Mouse (Mus musculus) MEL (cell line): ENCODE results near the gene Iqcf3. TPM values are rescaled to one million over a fixed set of nuclear protein-coding genes. Genes with fewer than 3 reads are reported as not detected.

Experiments
- DNase-seq: peaks from one replicate; pipeline ENCODE4 v3.0.0; 2011; ENCODE audit warnings: low read depth, low spot score
- H3K27ac ChIP-seq: 2 replicates; pipeline ENCODE4 v1.5.1; 2012; ENCODE audit warnings: low read depth, mild to moderate bottlenecking, control low read depth, low read length, moderate library complexity; ENCODE audit not compliant: control insufficient read depth
- H3K27me3 ChIP-seq, 2 experiments: fragments of 150-350 bp in 1 of 2; sonication (generic) in 1 of 2; 2 replicates each; pipeline ENCODE4 v1.6.1; 2012; ENCODE audit warnings: low read length in 2 of 2, mild to moderate bottlenecking in 2 of 2, improper control_type of control experiment in 1 of 2, moderate library complexity in 1 of 2; ENCODE audit not compliant: insufficient read depth in 2 of 2, control insufficient read depth in 1 of 2
- H3K36me3 ChIP-seq, 2 experiments: 2 replicates each; pipeline ENCODE4 v1.6.1; 2012 to 2014; ENCODE audit warnings: low read length in 2 of 2, improper control_type of control experiment in 1 of 2, inconsistent platforms in 1 of 2, mild to moderate bottlenecking in 1 of 2; ENCODE audit not compliant: insufficient read depth in 2 of 2, control insufficient read depth in 1 of 2
- H3K4me1 ChIP-seq, 2 experiments: fragments of 150-350 bp in 1 of 2; sonication (generic) in 1 of 2; 2 replicates each; pipeline ENCODE4 v1.6.1; 2012; ENCODE audit warnings: low read length in 2 of 2, improper control_type of control experiment in 1 of 2, mild to moderate bottlenecking in 1 of 2; ENCODE audit not compliant: insufficient read depth in 2 of 2, control insufficient read depth in 1 of 2
- H3K4me3 ChIP-seq, 2 experiments: fragments of 150-350 bp in 1 of 2; sonication (generic) in 1 of 2; 2 replicates each; pipeline ENCODE4 v1.5.1; 2012; ENCODE audit warnings: low read depth in 2 of 2, low read length in 2 of 2, mild to moderate bottlenecking in 2 of 2, moderate library complexity in 2 of 2, control low read depth in 1 of 2, improper control_type of control experiment in 1 of 2; ENCODE audit not compliant: control insufficient read depth in 1 of 2, insufficient read depth in 1 of 2
- H3K79me2 ChIP-seq: 2 replicates; pipeline ENCODE4 v1.6.1; 2012; ENCODE audit warnings: mild to moderate bottlenecking, low read length, moderate library complexity; ENCODE audit not compliant: control insufficient read depth, poor library complexity, insufficient read depth
- H3K9ac ChIP-seq: 2 replicates; pipeline ENCODE4 v1.6.1; 2012; ENCODE audit warnings: low read depth, mild to moderate bottlenecking, control low read depth, low read length, moderate library complexity; ENCODE audit not compliant: control insufficient read depth, poor library complexity, severe bottlenecking
- H3K9me3 ChIP-seq: fragments of 150-350 bp; sonication (generic); replicated peaks from 2 replicates; pipeline ENCODE4 v1.6.1; 2012; ENCODE audit warnings: mild to moderate bottlenecking, low read length, improper control_type of control experiment, moderate library complexity; ENCODE audit not compliant: insufficient read depth
- BHLHE40 ChIP-seq: IDR thresholded peaks from 2 replicates; pipeline ENCODE4 v1.6.1; 2012; ENCODE audit warnings: low read depth, mild to moderate bottlenecking, inconsistent platforms, low read length, improper control_type of control experiment, borderline replicate concordance
- CHD1 ChIP-seq: IDR thresholded peaks from 2 replicates; pipeline ENCODE4 v1.6.1; 2012; ENCODE audit warnings: low read depth, mild to moderate bottlenecking, inconsistent platforms, low read length, improper control_type of control experiment
- CHD2 ChIP-seq: IDR thresholded peaks from 2 replicates; pipeline ENCODE4 v1.6.1; 2011; ENCODE audit warnings: low read length, improper control_type of control experiment
- EP300 ChIP-seq, 2 experiments: IDR thresholded peaks; 2 replicates each; pipeline ENCODE4 v1.6.1; 2011; ENCODE audit warnings: improper control_type of control experiment in 2 of 2, low read length in 2 of 2, low read depth in 1 of 2, mild to moderate bottlenecking in 1 of 2
- ETS1 ChIP-seq: IDR thresholded peaks from 2 replicates; pipeline ENCODE4 v1.6.1; 2012; ENCODE audit warnings: low read depth, mild to moderate bottlenecking, inconsistent platforms, low read length, improper control_type of control experiment, moderate library complexity
- HCFC1 ChIP-seq: IDR thresholded peaks from 2 replicates; pipeline ENCODE4 v1.6.1; 2012; ENCODE audit warnings: low read depth, mild to moderate bottlenecking, inconsistent platforms, low read length, improper control_type of control experiment, moderate library complexity
- JUND ChIP-seq: IDR thresholded peaks from 2 replicates; pipeline ENCODE4 v1.6.1; 2011; ENCODE audit warnings: low read depth, mild to moderate bottlenecking, improper control_type of control experiment, low read length
- MAX ChIP-seq: IDR thresholded peaks from 2 replicates; pipeline ENCODE4 v1.6.1; 2011; ENCODE audit warnings: low read length, improper control_type of control experiment
- MAZ ChIP-seq: IDR thresholded peaks from 2 replicates; pipeline ENCODE4 v1.6.1; 2012; ENCODE audit warnings: low read depth, mild to moderate bottlenecking, inconsistent platforms, low read length, improper control_type of control experiment
- MXI1 ChIP-seq: IDR thresholded peaks from 2 replicates; pipeline ENCODE4 v1.6.1; 2011; ENCODE audit warnings: mild to moderate bottlenecking, low read depth, low read length, improper control_type of control experiment
- MYC ChIP-seq: IDR thresholded peaks from 2 replicates; pipeline ENCODE4 v1.6.1; 2011; ENCODE audit warnings: low read depth, mild to moderate bottlenecking, low read length, improper control_type of control experiment, moderate library complexity
- NELFE ChIP-seq: IDR thresholded peaks from 2 replicates; pipeline ENCODE4 v1.6.1; 2011; ENCODE audit warnings: low read depth, low read length, improper control_type of control experiment
- POLR2AphosphoS2 ChIP-seq: IDR thresholded peaks from 2 replicates; pipeline ENCODE4 v1.6.1; 2011; ENCODE audit warnings: low read length, improper control_type of control experiment
- POLR2AphosphoS5 ChIP-seq: IDR thresholded peaks from 2 replicates; pipeline ENCODE4 v1.6.1; 2012; ENCODE audit warnings: low read depth, borderline replicate concordance, mild to moderate bottlenecking, inconsistent platforms, low read length, moderate library complexity, mixed read lengths
- RCOR1 ChIP-seq: IDR thresholded peaks from 2 replicates; pipeline ENCODE4 v1.6.1; 2012; ENCODE audit warnings: low read depth, mild to moderate bottlenecking, inconsistent platforms, low read length, improper control_type of control experiment
- SIN3A ChIP-seq: IDR thresholded peaks from 2 replicates; pipeline ENCODE4 v1.6.1; 2012; ENCODE audit warnings: low read length, improper control_type of control experiment, inconsistent platforms
- SMC3 ChIP-seq: IDR thresholded peaks from 2 replicates; pipeline ENCODE4 v1.6.1; 2011; ENCODE audit warnings: low read depth, low read length, improper control_type of control experiment
- TCF12 ChIP-seq: IDR thresholded peaks from 2 replicates; pipeline ENCODE4 v1.6.1; 2014; ENCODE audit warnings: low read depth, mild to moderate bottlenecking, inconsistent platforms, low read length, improper control_type of control experiment, moderate library complexity
- ZC3H11A ChIP-seq: IDR thresholded peaks from 2 replicates; pipeline ENCODE4 v1.6.1; 2012; ENCODE audit warnings: low read depth, mild to moderate bottlenecking, inconsistent platforms, low read length, improper control_type of control experiment
- ZKSCAN1 ChIP-seq: IDR thresholded peaks from 2 replicates; pipeline ENCODE4 v1.6.1; 2012; ENCODE audit warnings: low read depth, mild to moderate bottlenecking, inconsistent platforms, low read length, improper control_type of control experiment, moderate library complexity
- polyA plus RNA-seq, 2 experiments: library from polyadenylated mRNA; stranded (reverse) in 1 of 2; unstranded in 1 of 2; fragments of >175 nt in 1 of 2; fragments of >200 nt in 1 of 2; gene quantifications; 2 replicates each; pipeline versions ENCODE4 v1.2.1 to v1.2.4; 2012; ENCODE audit warnings: low replicate concordance in 2 of 2, low read depth in 1 of 2; ENCODE audit not compliant: insufficient read length in 2 of 2, insufficient read depth in 1 of 2, missing spikeins in 1 of 2
- total RNA-seq: library from RNA; depleted of rRNA; stranded (reverse); fragments of 300-350 nt; gene quantifications from 2 replicates; pipeline ENCODE4 v1.2.3, GENCODE M21; 2012

Gene Iqcf3
- total and polyA plus RNA-seq, 3 experiments: not detected

GRCm38 (mm10) chr9:106476002-106476923 is 85.2 kb downstream of the Iqcf3 start (continued):
- no peak for TF ChIP-seq CHD2
- peak; percentile 79 for TF ChIP-seq SIN3A
- TF ChIP-seq NELFE: peak; percentile 34; the same call in 1 of the 2 replicates
- no peak for TF ChIP-seq JUND
- no peak for TF ChIP-seq POLR2AphosphoS5
- TF ChIP-seq RCOR1: no peak
- TF ChIP-seq SMC3: no peak
- no peak for TF ChIP-seq ETS1
- TF ChIP-seq POLR2AphosphoS2: no peak
- TF ChIP-seq MAX: no peak

GRCm38 (mm10) chr9:106475663-106476001 is 85.8 kb downstream of the Iqcf3 start, which contains the start of gene Rrp9:
Gene Rrp9, plus strand, starts transcription at chr9:106475963.
- Histone ChIP-seq H3K9ac (peak within 1 kb of the TSS; percentile 58), H3K4me3 (peak within 1 kb of the TSS; percentile 64 to 97), H3K4me1 (peaks cover 0 to 11% of the 10 kb centered on the region in 2 experiments; a peak in 3 of 4 replicates), H3K79me2 (peaks cover 25% of the 10 kb centered on the region), H3K27me3 (no peaks in the 10 kb centered on the region), H3K36me3 (peaks cover 0 to 3% of the 10 kb centered on the region in 2 experiments; a peak in 3 of 4 replicates), H3K27ac (peak within 1 kb of the TSS; percentile 13; the same call in 1 of the 2 replicates), H3K9me3 (no peaks in the 10 kb centered on the region)
- TF ChIP-seq POLR2AphosphoS2: no peak
- TF ChIP-seq HCFC1: no peak
- TF ChIP-seq MYC: no peak
- no peak for DNase-seq

DNA sequence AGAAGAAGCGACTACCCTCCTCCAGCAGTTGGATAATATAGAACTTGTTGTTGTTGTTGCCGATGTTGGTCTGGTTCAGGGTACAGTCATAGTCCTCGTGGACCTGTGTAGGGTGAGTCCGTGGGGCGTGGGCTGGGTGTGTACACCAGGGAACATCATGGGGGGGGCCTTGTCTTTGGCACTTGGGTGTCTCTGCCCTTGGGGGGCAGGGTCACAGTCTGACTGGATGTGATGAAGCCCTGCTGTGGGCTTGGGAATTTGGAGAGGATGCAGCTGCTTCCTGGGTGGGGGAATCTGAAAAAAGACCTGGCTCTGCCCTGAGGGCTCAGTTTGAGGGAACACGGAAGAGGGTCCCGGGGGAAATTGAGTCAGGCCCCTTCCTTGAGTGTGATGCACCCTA is 86.4 kb downstream of the Iqcf3 start:
- H3K9ac ChIP-seq: peak overlapping the region; percentile 58
- no peaks in the 10 kb centered on the region for H3K27me3 ChIP-seq
- no peak overlapping the region for H3K27ac ChIP-seq
- H3K36me3 ChIP-seq: peaks cover 0 to 3% of the 10 kb centered on the region in 2 experiments; a peak in 3 of 4 replicates
- H3K4me3 ChIP-seq: peak overlapping the region; percentile 64 to 97
- peaks cover 0 to 11% of the 10 kb centered on the region in 2 experiments; a peak in 3 of 4 replicates for H3K4me1 ChIP-seq
- DNase-seq: peak; percentile 76
- H3K9me3 ChIP-seq: no peaks in the 10 kb centered on the region
- peaks cover 23% of the 10 kb centered on the region for H3K79me2 ChIP-seq
- TF ChIP-seq ZC3H11A: no peak
- no peak for TF ChIP-seq ZKSCAN1
- no peak; the same call in 1 of the 2 replicates for TF ChIP-seq MXI1
- no peak for TF ChIP-seq CHD1
- TF ChIP-seq TCF12: no peak
- TF ChIP-seq EP300 (IDR thresholded peaks at IDR 0.05; ENCODE audit: low read depth in 1 of 2, low read length in 2 of 2): no peak
- TF ChIP-seq MAZ: no peak
- no peak for TF ChIP-seq BHLHE40
- TF ChIP-seq, all 39 proteins: peak for 0
